Mouse (Mus musculus): ENCODE data around the gene Wwtr1. TPM values are rescaled to one million over a fixed set of nuclear protein-coding genes. Genes with fewer than 3 reads are reported as not detected.

Gene Wwtr1
- polyA plus RNA-seq, 1 experiment from 2014 or later: 11.7 TPM

DNA sequence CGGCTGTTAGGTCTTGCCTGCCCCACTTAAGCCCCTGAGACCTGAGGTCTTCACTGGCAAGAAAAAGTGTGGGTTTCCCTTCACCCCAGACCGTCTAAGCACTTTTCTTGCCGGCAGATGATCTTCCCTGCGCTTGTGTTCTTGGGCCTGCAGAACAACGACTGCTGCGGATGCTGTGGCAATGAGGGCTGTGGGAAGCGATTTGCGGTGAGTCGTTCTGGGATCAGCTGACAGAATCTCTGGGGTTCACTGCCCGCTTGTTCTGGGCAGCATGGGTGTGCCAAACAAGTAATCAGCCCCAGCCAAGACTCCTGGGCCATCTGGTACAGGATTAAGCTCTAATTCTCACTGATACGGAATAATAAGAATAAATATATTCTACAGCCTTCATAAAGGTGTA, 149.4 kb downstream of the Wwtr1 start:
- 93% methylated on average over 11 of the region's 11 CpGs for WGBS
- Histone ChIP-seq H3K27ac (replicated peaks) (no peak overlapping the region), H3K27me3 (no peaks in the 10 kb centered on the region), H3K4me1 (no peaks in the 10 kb centered on the region), H3K9ac (replicated peaks) (no peak overlapping the region), H3K4me2 (replicated peaks) (no peak overlapping the region), H3K9me3 (no peaks in the 10 kb centered on the region), H3K4me3 (no peak overlapping the region), H3K36me3 (no peaks in the 10 kb centered on the region)
- ATAC-seq (ENCODE audit: low FRiP score, low read depth): no peak

DNA sequence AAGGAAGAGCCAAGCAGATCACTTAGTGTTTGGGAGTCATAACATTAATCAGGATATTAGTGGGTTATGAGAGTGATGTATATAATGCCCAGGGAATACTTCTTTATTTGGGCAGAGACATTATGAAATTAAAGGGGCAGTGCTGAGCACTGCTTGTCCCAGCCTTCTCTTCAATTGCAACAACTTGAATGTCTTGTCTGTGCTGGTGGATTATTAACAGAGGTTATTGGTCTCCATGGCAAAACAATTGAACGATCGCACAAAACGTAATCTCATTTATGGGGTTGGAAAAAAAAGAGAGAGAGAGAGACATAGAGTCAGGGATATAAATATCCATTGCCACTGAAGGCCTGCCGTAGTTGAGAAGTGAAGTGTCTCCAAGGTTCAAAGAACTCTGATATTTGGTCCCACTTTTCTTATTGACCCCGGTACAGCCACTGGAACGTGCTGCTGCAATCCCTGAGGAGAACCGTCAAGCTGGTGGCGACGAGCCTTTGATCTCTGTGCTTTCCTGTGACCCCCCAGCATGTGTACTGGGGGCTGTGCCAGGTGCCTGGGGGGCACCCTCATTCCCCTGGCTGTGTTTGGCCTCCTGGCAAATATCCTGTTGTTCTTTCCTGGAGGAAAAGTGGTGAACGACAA, 150.5 kb downstream of the Wwtr1 start, which contains the start of gene Tm4sf4:
TSS of gene Tm4sf4 (plus strand) at position 226 of the 642 bp plus-strand sequence.
- Histone ChIP-seq H3K27me3 (no peaks in the 10 kb centered on the region), H3K27ac (replicated peaks) (no peak within 1 kb of the TSS), H3K36me3 (no peaks in the 10 kb centered on the region), H3K4me3 (no peak within 1 kb of the TSS), H3K4me1 (no peaks in the 10 kb centered on the region), H3K4me2 (replicated peaks) (no peak within 1 kb of the TSS), H3K9ac (replicated peaks) (no peak within 1 kb of the TSS), H3K9me3 (no peaks in the 10 kb centered on the region)
- 76% methylated on average over 10 of the region's 10 CpGs for WGBS
- no peak for ATAC-seq (ENCODE audit: low FRiP score, low read depth)

DNA sequence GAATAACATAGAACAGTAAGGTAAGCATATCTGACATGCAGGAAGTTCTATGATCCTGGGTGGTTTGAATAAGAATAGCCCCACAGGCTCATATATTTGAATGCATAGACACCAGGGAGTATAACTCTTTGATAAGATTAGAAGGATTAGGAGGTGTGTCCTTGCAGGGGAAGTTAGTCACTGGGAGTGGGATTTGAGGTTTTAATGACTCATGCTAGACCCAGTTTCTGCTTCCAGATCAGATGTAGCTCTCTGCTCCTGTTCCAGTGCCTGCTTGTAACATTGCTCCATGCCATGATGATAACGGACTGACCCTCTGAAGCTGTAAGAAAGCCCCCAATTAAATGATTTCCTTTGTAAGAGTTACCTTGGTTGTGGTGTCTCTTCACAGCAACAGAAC, 155.1 kb downstream of the Wwtr1 start:
- H3K4me2 ChIP-seq (replicated peaks): no peak overlapping the region
- no peak overlapping the region for H3K4me3 ChIP-seq
- H3K27ac ChIP-seq (replicated peaks): no peak overlapping the region
- H3K36me3 ChIP-seq: no peaks in the 10 kb centered on the region
- ATAC-seq (ENCODE audit: low FRiP score, low read depth): no peak
- H3K9me3 ChIP-seq: no peaks in the 10 kb centered on the region
- no peak overlapping the region for H3K9ac ChIP-seq (replicated peaks)
- WGBS: 85% methylated on average over 1 of the region's 1 CpGs
- H3K27me3 ChIP-seq: no peaks in the 10 kb centered on the region
- no peaks in the 10 kb centered on the region for H3K4me1 ChIP-seq

DNA sequence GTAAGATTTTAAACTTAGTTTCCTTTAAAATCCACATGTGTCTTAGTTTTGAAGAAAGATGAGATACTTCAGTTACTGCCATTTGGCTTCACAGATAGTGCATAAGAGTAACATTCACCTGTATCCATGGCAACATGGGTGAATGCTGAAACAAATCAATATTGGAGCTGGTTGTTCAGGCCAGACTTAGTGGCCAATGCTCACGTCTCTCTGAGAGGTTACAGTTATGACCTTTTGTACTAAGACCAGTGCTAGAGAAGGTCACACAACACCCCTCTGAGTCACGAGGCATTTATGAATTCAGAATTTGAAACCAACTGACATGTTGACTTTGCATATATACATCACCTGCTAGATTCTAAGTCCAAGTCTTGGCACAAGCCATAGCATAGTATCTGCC, 155.5 kb downstream of the Wwtr1 start:
- Histone ChIP-seq H3K4me1 (no peaks in the 10 kb centered on the region), H3K9ac (replicated peaks) (no peak overlapping the region), H3K4me3 (no peak overlapping the region), H3K4me2 (replicated peaks) (no peak overlapping the region), H3K9me3 (no peaks in the 10 kb centered on the region), H3K27me3 (no peaks in the 10 kb centered on the region), H3K27ac (replicated peaks) (no peak overlapping the region), H3K36me3 (no peaks in the 10 kb centered on the region)
- 65% methylated on average over 2 of the region's 2 CpGs for WGBS
- no peak for ATAC-seq (ENCODE audit: low FRiP score, low read depth)

DNA sequence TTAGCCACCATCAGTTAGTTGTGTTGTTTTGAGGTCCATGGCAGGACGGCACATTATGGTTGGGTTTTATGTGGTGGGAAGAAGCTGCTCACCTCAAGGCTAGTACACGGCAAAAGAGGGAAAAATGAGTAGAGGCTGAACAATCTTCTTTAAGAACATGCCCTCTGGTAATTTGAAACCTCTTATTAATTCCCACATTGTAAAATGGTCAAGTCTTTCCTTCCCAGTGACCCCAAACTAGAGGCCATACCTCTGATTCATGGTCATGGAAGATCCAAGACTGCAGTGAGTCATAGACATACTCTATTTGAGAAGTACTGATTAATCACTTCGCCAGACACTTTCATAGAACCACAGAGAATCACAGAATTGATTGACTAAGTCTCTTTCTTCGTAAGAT, 164.2 kb downstream of the Wwtr1 start:
- no peaks in the 10 kb centered on the region for H3K27me3 ChIP-seq
- no peak overlapping the region for H3K4me3 ChIP-seq
- no peak overlapping the region for H3K4me2 ChIP-seq (replicated peaks)
- no peak overlapping the region for H3K27ac ChIP-seq (replicated peaks)
- no peaks in the 10 kb centered on the region for H3K9me3 ChIP-seq
- H3K4me1 ChIP-seq: no peaks in the 10 kb centered on the region
- H3K9ac ChIP-seq (replicated peaks): no peak overlapping the region
- ATAC-seq (ENCODE audit: low FRiP score, low read depth): no peak
- 89% methylated on average over 4 of the region's 4 CpGs for WGBS
- no peaks in the 10 kb centered on the region for H3K36me3 ChIP-seq

Small RNAs within 50 kb of the gene (microRNA-seq; reads per million reads assigned to microRNA genes)
- gene Mir6377: not detected

Other genes with a start within 250 kb of the Wwtr1 start
- gene Tm4sf4, start 150.6 kb downstream of the Wwtr1 start, polyA plus RNA-seq (2016; fragmentation: Nextera tagmentation; extraction: Ambion mirVana): 0.20 TPM in 1 of 2 replicates, not detected in the other
- 81.2 and 89.5 TPM in 2 replicates for gene Commd2, start 75.8 kb upstream of the Wwtr1 start, polyA plus RNA-seq (2016; fragmentation: Nextera tagmentation; extraction: Ambion mirVana)
- gene Ankub1, start 116.9 kb upstream of the Wwtr1 start, polyA plus RNA-seq (2016; fragmentation: Nextera tagmentation; extraction: Ambion mirVana): 0.14 TPM in 1 of 2 replicates, not detected in the other
- 52.1 and 60.5 TPM in 2 replicates for gene Rnf13, start 160.2 kb upstream of the Wwtr1 start, polyA plus RNA-seq (2016; fragmentation: Nextera tagmentation; extraction: Ambion mirVana)